Mouse (Mus musculus) adrenal gland, postnatal 10 days (tissue): ENCODE results near the gene Spock3. TPM values are rescaled to one million over a fixed set of nuclear protein-coding genes. Genes with fewer than 3 reads are reported as not detected.
"Not testable (repeated sequence)": the region's sequence is repeated elsewhere in the genome, so short reads cannot be mapped to it uniquely, and the experiment has no call there.

Source experiments
- DNase-seq: peaks from one replicate; pipeline ENCODE4 v3.0.0; 2021; ENCODE audit warnings: mixed read lengths
- long read RNA-seq, 2 experiments: library from polyadenylated mRNA; stranded (forward); transcript quantifications; one replicate each; pipeline ENCODE4 v2.0.0; 2021
- total RNA-seq, 2 experiments: library from RNA; stranded (reverse); gene quantifications; 2 replicates each; pipeline ENCODE4 v1.2.3; 2021

The Spock3 gene
- 1 to 10 TPM; 4.9 to 7.8 TPM for total RNA-seq
- long read RNA-seq, experiment 1, partial matches to known transcripts = 0 of 1 reads
- long read RNA-seq, experiment 1, other reads (novel, unspliced or antisense) = 1 of 1 reads
- long read RNA-seq, experiment 2, partial matches to known transcripts = 2 of 7 reads
- long read RNA-seq, experiment 2, other reads (novel, unspliced or antisense) = 5 of 7 reads

- no peak for DNase-seq
These were observed at the start of gene Spock3 for GRCm38 (mm10) chr8:62950709-62951108. Spock3 (plus strand) TSS chr8:62951009.

GRCm38 (mm10) chr8:62951173-62952134, 645 bp downstream of the Spock3 start:
- peak; percentile 4 for DNase-seq

DNA sequence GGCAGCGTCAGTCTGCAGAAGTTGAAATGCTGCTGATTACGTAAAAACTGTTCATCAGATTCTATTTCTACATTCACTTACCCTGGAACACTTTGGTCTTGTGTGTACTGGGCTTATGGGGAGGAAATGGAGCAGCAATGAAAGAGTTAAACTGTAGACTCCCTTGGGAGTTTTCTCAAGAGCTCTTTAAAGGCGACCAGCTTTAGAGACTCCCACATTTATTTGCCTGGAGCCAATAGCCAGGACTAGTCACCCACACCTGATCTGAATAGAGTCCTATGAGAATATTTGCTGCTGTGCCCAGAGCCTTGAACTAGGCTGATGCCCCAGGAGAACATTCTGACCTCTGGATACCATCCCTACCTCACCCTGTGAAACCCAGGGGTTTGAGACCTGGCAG, 1.7 kb downstream of the Spock3 start:
- no peak for DNase-seq

GRCm38 (mm10) chr8:62962608-62963007, 11.8 kb downstream of the Spock3 start:
- no peak for DNase-seq

GRCm38 (mm10) chr8:62969802-62970372, 19.1 kb downstream of the Spock3 start:
- no peak for DNase-seq

- no peak for DNase-seq
These were observed 138.2 kb downstream of the Spock3 start for GRCm38 (mm10) chr8:63088984-63089383.

DNA sequence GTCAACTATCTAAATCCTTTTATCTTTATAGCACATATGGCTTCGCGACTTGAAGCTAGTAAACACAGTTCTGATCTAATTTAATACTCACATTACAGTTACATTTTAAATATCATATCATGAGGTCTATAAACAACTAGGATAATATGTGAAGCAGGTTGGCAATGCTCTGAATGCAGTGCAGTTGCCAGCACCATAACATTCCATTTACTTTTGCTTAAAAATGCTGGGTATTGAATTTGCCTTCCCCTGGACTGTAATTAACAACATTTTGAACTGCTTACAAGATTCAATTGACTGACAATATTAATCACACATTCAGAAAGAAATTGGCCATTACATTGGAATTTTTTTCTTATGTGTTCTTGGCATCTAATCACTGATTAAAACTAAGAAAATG, 147.4 kb downstream of the Spock3 start:
- DNase-seq = no peak

- DNase-seq = no peak
These were observed 159.0 kb downstream of the Spock3 start for GRCm38 (mm10) chr8:63109761-63110160.

DNA sequence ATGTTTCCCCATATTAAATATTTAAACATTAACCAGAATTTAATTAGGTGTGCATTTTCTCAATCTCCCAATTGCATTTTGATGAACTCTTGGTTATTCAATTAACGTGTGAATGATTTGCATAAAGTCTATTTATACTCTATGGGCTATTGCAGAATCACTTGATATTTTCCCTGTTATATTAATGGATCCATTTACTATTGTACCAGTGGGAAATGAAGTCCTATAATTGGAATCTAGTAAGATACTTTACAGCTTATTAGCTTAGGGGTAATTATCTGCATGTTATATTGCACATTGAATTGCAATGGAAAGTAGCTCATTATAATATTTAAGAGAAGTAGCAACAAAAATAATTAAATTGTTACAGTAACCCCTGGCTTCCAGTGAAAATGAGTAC, 162.1 kb downstream of the Spock3 start:
- no peak for DNase-seq

- no peak for DNase-seq
These were observed 169.7 kb downstream of the Spock3 start for GRCm38 (mm10) chr8:63120508-63120907.

DNA sequence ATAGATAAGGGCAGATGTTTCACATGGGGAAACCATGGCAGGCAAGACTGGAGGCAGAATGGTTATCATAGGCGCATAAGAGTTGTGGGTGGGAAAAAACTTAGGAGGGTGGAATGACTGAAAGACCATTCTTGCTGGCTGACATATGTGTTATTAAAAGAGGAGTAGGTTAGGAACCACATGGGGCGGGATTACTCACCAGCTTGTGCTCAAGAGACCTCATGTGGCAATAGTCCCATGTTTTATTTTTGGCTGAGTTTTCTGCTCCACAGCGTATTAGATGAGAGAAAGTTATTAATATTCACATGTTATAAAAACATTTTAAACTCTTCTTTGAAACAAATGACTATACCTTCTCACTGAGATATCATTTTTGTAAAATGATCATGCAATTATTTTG, 184.6 kb downstream of the Spock3 start:
- DNase-seq = no peak

DNA sequence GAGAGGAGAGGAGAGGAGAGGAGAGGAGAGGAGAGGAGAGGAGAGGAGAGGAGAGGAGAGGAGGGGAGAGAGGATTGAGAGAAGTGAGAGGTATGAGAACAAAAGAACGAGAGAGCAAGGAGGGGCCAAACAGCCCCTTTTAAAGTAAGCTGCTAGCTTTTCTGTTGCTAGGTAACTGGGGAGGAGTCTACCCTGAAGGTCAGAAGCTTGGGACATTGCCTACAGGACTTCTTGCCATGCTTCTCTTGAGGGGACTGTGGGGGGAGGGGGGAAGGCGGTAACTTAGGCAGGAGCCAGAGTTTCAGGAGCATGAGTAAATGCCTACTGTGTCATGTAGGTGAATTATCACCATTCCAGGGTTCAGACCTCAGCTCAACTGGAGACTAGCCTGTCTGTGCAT, 213.1 kb downstream of the Spock3 start:
- not testable (repeated sequence) for DNase-seq

- no peak for DNase-seq
These were observed 214.5 kb downstream of the Spock3 start for GRCm38 (mm10) chr8:63165326-63165725.

DNA sequence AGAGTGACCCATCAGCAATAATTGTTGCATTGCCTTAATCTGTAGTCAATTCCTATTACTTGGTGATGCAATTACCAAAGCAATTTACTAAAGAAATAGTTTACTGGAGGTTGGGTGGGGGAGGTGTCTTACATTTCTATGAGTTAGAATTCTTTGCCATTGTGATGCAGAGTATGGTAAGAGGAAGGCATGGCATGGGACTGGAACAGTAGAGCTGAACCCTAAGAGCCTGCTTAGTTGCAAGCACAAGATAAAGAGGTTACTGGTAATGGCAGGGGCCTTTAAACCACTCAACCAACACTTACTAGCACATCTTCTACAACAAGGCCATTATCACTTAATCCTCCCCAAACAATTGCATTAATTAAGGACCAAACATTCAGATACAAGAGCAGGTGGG, 219.1 kb downstream of the Spock3 start:
- DNase-seq = no peak

DNA sequence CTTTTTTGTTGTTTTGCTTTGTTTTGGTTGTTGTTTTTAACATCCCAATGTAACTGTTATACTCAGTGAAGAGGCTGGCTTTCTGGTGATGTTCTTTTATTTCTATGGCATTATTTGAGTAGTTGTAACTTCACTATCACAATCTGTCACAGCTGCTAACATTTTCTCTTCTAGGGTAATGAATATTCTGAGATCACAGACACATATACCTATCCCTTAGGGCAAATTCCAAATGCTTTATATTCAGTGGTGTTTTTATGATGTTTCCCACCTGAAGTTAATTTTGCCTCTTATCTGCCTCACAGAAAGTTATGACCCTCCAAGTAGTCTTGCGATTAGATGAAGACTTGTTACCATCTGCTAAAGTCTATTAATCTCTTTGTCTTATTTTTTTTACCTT, 230.5 kb downstream of the Spock3 start:
- DNase-seq = no peak

GRCm38 (mm10) chr8:63258812-63259385, 308.1 kb downstream of the Spock3 start:
- peak; percentile 31 for DNase-seq

DNA sequence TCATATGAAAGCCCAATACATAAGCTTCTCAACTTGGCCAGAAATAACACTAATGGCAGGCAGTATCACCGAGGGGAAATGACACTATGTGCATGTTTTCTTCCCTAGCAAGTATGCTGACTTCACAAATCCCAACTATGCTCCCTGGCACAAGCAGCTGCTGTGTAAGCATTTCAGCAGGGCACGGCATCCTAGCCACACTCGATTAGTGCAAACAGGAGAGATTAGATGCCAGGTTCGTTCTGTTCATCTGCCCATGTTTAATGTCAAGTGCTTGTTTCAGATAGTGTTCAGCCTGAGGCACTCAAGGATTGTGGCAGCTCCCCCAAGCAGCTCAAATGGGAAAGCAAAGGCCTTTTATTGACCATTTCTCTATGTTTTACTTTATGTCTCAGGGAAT, 311.7 kb downstream of the Spock3 start:
- DNase-seq = no peak

DNA sequence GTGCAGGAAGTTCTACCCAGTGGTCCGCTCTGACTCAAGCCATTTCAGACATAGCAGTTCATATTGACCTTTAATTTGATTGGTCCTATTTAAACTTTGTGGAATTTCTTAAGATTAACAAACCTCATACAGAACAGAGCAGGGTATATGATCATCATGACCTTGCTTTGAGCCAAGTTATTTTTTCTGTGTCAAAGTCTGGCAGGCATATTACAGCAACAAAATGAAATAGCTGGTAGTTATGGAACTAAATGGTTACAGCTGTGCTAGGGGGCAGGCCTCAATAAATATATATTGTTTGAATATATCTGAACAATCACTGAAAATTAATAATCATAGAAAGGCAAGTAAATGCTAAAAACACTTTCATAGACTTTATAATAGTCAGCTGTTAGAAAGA, 384.6 kb downstream of the Spock3 start:
- DNase-seq = no peak

DNA sequence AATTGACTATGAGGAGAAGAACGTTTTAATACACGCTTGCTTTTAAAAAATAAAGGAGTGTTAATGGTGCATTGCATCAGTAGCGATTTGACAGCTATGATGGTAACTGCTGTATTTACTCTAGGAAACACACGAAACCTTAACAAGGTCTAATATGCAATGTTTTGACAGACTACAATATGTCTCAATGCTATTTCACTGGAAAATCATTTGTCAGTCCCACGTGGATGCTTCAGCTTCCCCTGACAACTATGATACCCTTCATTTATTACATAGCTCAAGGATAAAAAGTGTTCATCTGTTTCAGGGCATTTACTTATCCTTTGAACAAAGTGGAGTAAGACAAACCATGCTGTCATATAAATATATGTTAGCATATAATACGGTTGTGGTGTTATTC, 417.8 kb downstream of the Spock3 start:
- DNase-seq = no peak

GRCm38 (mm10) chr8:63397659-63398058, 446.9 kb downstream of the Spock3 start:
- DNase-seq = no peak
